33 mouse cellular contexts compared by ENCODE assay signal in genomic region chr1:172653900-172654299, GRCm38 (mm10). TPM values are rescaled to one million over a fixed set of nuclear protein-coding genes. Genes with fewer than 3 reads are reported as not detected.
DNase-seq lines count a peak whose midpoint lies in the region; ATAC-seq and TF ChIP-seq lines count a peak whose summit lies in the region.
"Had no signal": no experiment of that assay in that cellular context is flagged by ENCODE, and none has a peak within 500 bp of the region (broad histone marks: within the 10 kb centered on the region; RNA-seq: fewer than 3 reads in every experiment).

No protein-coding gene starts in this region.

- H3K4me1 ChIP-seq in midbrain, embryonic 11.5 days (ENCODE audit: control insufficient read depth, insufficient read depth, low read length): no peaks in the 10 kb centered on the region
- H3K4me1 ChIP-seq in midbrain, embryonic 15.5 days: no peaks in the 10 kb centered on the region
- no peaks in the 10 kb centered on the region for H3K4me1 ChIP-seq in limb, embryonic 15.5 days
- H3K4me1 ChIP-seq in forebrain, postnatal 0 days (ENCODE audit: insufficient read depth): no peaks in the 10 kb centered on the region
- H3K4me1 ChIP-seq: forebrain, embryonic 10.5 days; forebrain, embryonic 13.5 days; hindbrain, embryonic 12.5 days; hindbrain, embryonic 15.5 days; intestine, embryonic 15.5 days had no signal

- H3K36me3 ChIP-seq in midbrain, embryonic 11.5 days (ENCODE audit: control insufficient read depth, insufficient read depth, low read length): no peaks in the 10 kb centered on the region
- no peaks in the 10 kb centered on the region for H3K36me3 ChIP-seq in midbrain, embryonic 15.5 days (replicated peaks)
- H3K36me3 ChIP-seq in limb, embryonic 15.5 days: no peaks in the 10 kb centered on the region
- H3K36me3 ChIP-seq in forebrain, postnatal 0 days (ENCODE audit: insufficient read depth): no peaks in the 10 kb centered on the region
- H3K36me3 ChIP-seq: forebrain, embryonic 10.5 days; heart, embryonic 10.5 days; heart, embryonic 13.5 days; hindbrain, embryonic 12.5 days; hindbrain, embryonic 15.5 days; intestine, embryonic 15.5 days had no signal

- no peaks in the 10 kb centered on the region for H3K9me3 ChIP-seq in midbrain, embryonic 11.5 days (ENCODE audit: control insufficient read depth, low read length)
- no peaks in the 10 kb centered on the region for H3K9me3 ChIP-seq in midbrain, embryonic 15.5 days
- H3K9me3 ChIP-seq in limb, embryonic 15.5 days: no peaks in the 10 kb centered on the region
- no peaks in the 10 kb centered on the region for H3K9me3 ChIP-seq in forebrain, postnatal 0 days (ENCODE audit: low read length)
- H3K9me3 ChIP-seq: forebrain, embryonic 10.5 days; forebrain, embryonic 13.5 days; heart, embryonic 10.5 days; heart, embryonic 13.5 days; hindbrain, embryonic 12.5 days; hindbrain, embryonic 15.5 days; intestine, embryonic 15.5 days had no signal

- H3K9ac ChIP-seq in midbrain, embryonic 11.5 days (ENCODE audit: low read length): no peak overlapping the region
- H3K9ac ChIP-seq in midbrain, embryonic 15.5 days: no peak overlapping the region
- no peak overlapping the region for H3K9ac ChIP-seq in limb, embryonic 15.5 days
- H3K9ac ChIP-seq in forebrain, postnatal 0 days: no peak overlapping the region
- H3K9ac ChIP-seq: forebrain, embryonic 13.5 days; heart, embryonic 13.5 days; hindbrain, embryonic 12.5 days; hindbrain, embryonic 15.5 days; intestine, embryonic 15.5 days had no signal

- no peak overlapping the region for H3K4me3 ChIP-seq in midbrain, embryonic 11.5 days (ENCODE audit: low read depth, low read length)
- no peak overlapping the region for H3K4me3 ChIP-seq in midbrain, embryonic 15.5 days
- H3K4me3 ChIP-seq in limb, embryonic 15.5 days: no peak overlapping the region
- no peak overlapping the region for H3K4me3 ChIP-seq in forebrain, postnatal 0 days (ENCODE audit: low read depth, low read length)
- H3K4me3 ChIP-seq: forebrain, embryonic 10.5 days; forebrain, embryonic 13.5 days; gastrocnemius, adult 2 months; heart, embryonic 10.5 days; heart, embryonic 13.5 days; hindbrain, embryonic 12.5 days; hindbrain, embryonic 15.5 days; intestine, embryonic 15.5 days had no signal

- TF ChIP-seq CTCF in forebrain, postnatal 0 days (IDR thresholded peaks at IDR 0.05; ENCODE audit: low read depth): no peak

- no peak for ATAC-seq in midbrain, embryonic 11.5 days (ENCODE audit: low FRiP score)
- ATAC-seq in midbrain, embryonic 15.5 days (replicated peaks): no peak
- 0 out of 2 replicates have a peak, but pooled peaks have one; percentile 10 for ATAC-seq in granulocyte monocyte progenitor cell, adult 5-6 weeks (replicated peaks; ENCODE audit: poor library complexity, severe bottlenecking)
- peak; percentile 42; the same call in 1 of the 2 replicates for ATAC-seq in limb, embryonic 15.5 days (ENCODE audit: insufficient number of reproducible peaks, low FRiP score, low TSS enrichment, low read depth)
- ATAC-seq in forebrain, postnatal 0 days: no peak
- ATAC-seq: activated CD4-positive, CD25-positive, alpha-beta regulatory T cell, adult 4 months; forebrain, embryonic 13.5 days; forebrain, embryonic 16.5 days; intestine, embryonic 15.5 days had no signal

- no peaks in the 10 kb centered on the region for H3K27me3 ChIP-seq in midbrain, embryonic 11.5 days (ENCODE audit: control insufficient read depth, insufficient read depth, low read length)
- H3K27me3 ChIP-seq in midbrain, embryonic 15.5 days (replicated peaks): no peaks in the 10 kb centered on the region
- no peaks in the 10 kb centered on the region for H3K27me3 ChIP-seq in limb, embryonic 15.5 days
- H3K27me3 ChIP-seq in forebrain, postnatal 0 days (ENCODE audit: insufficient read depth, low read length): no peaks in the 10 kb centered on the region
- H3K27me3 ChIP-seq: forebrain, embryonic 13.5 days; heart, embryonic 13.5 days; hindbrain, embryonic 12.5 days; hindbrain, embryonic 15.5 days; intestine, embryonic 15.5 days had no signal

- 85% methylated on average over 6 of the region's 6 CpGs for WGBS in midbrain, embryonic 11.5 days
- WGBS in midbrain, embryonic 15.5 days: 78% methylated on average over 6 of the region's 6 CpGs
- 54% methylated on average over 6 of the region's 6 CpGs for WGBS in limb, embryonic 15.5 days
- 68% methylated on average over 6 of the region's 6 CpGs for WGBS in forebrain, postnatal 0 days

- H3K4me2 ChIP-seq in midbrain, embryonic 11.5 days: no peak overlapping the region
- H3K4me2 ChIP-seq in midbrain, embryonic 15.5 days: no peak overlapping the region
- H3K4me2 ChIP-seq in limb, embryonic 15.5 days: no peak overlapping the region
- H3K4me2 ChIP-seq in forebrain, postnatal 0 days (ENCODE audit: low read depth): no peak overlapping the region
- H3K4me2 ChIP-seq: forebrain, embryonic 13.5 days; heart, embryonic 13.5 days; hindbrain, embryonic 12.5 days; hindbrain, embryonic 15.5 days; intestine, embryonic 15.5 days had no signal

- peak; percentile 53 for DNase-seq in midbrain, embryonic 11.5 days (ENCODE audit: low spot score, missing footprints)
- no peak for DNase-seq in right cerebral cortex, postnatal 4 days
- no peak for DNase-seq in adrenal gland, postnatal 36 days
- DNase-seq in forebrain, postnatal 0 days: no peak
- DNase-seq: adrenal gland, adult 8-10 months; adrenal gland, postnatal 25 days; cerebellum, adult 2 months; cerebellum, adult 9-11 months; cerebellum, postnatal 25 days; gastrocnemius, adult 2 months; gastrocnemius, postnatal 14 days; heart, adult 18-20 months; heart, postnatal 10 days; heart, postnatal 36 days; kidney, adult 11 months had no signal

- no peak overlapping the region for H3K27ac ChIP-seq in midbrain, embryonic 11.5 days (ENCODE audit: low read depth, low read length)
- no peak overlapping the region for H3K27ac ChIP-seq in midbrain, embryonic 15.5 days
- no peak overlapping the region for H3K27ac ChIP-seq in limb, embryonic 15.5 days
- H3K27ac ChIP-seq in forebrain, postnatal 0 days (ENCODE audit: low read depth, low read length): no peak overlapping the region
- H3K27ac ChIP-seq: forebrain, embryonic 10.5 days; forebrain, embryonic 13.5 days; gastrocnemius, adult 2 months; heart, embryonic 10.5 days; heart, embryonic 13.5 days; hindbrain, embryonic 12.5 days; hindbrain, embryonic 15.5 days; intestine, embryonic 15.5 days had no signal

RNA-seq across cellular contexts. Expression of gene Dusp23, which starts 21.1 kb away (rescaled TPM):
- polyA plus RNA-seq in midbrain, embryonic 11.5 days (2014; fragmentation: Nextera tagmentation; extraction: Ambion mirVana): 6.5 and 7.4 TPM in 2 replicates
- polyA plus RNA-seq in midbrain, embryonic 15.5 days (2015; fragmentation: Nextera tagmentation; extraction: Ambion mirVana): 6.4 and 6.8 TPM in 2 replicates
- 18.2 and 22.6 TPM in 2 replicates for total RNA-seq in granulocyte monocyte progenitor cell, adult 5-6 weeks (2014; fragmentation: Nextera tagmentation)
- total RNA-seq in granulocyte monocyte progenitor cell, adult 5-6 weeks (2017): 2.6 and 2.9 TPM in 2 replicates
- polyA plus RNA-seq in limb, embryonic 15.5 days (2015; fragmentation: Nextera tagmentation; extraction: Ambion mirVana): 11.0 and 12.9 TPM in 2 replicates
- total RNA-seq in adrenal gland, postnatal 36 days (2021): 1 to 10 TPM; 7.1 to 7.7 TPM
- total RNA-seq in forebrain, postnatal 0 days (2014; rRNA removed): 1.9 and 3.0 TPM in 2 replicates
- 8.0 and 8.9 TPM in 2 replicates for polyA plus RNA-seq in forebrain, postnatal 0 days (2015; fragmentation: Nextera tagmentation; extraction: Ambion mirVana)

RNA-seq across cellular contexts. Expression of gene Crp, which starts 44.0 kb away (rescaled TPM):
- polyA plus RNA-seq in midbrain, embryonic 11.5 days (2014; fragmentation: Nextera tagmentation; extraction: Ambion mirVana): not detected in 2 replicates
- 0.13 TPM in 1 of 2 replicates, not detected in the other for polyA plus RNA-seq in midbrain, embryonic 15.5 days (2015; fragmentation: Nextera tagmentation; extraction: Ambion mirVana)
- not detected in 2 replicates for total RNA-seq in granulocyte monocyte progenitor cell, adult 5-6 weeks (2014; fragmentation: Nextera tagmentation)
- total RNA-seq in granulocyte monocyte progenitor cell, adult 5-6 weeks (2017): not detected in 2 replicates
- 0.19 TPM in 1 of 2 replicates, not detected in the other for polyA plus RNA-seq in limb, embryonic 15.5 days (2015; fragmentation: Nextera tagmentation; extraction: Ambion mirVana)
- under 1 TPM in 1 of 2 experiments, not detected in 1; 0.40 TPM for total RNA-seq in adrenal gland, postnatal 36 days (2021)
- 0.19 TPM in 1 of 2 replicates, not detected in the other for total RNA-seq in forebrain, postnatal 0 days (2014; rRNA removed)
- not detected in 2 replicates for polyA plus RNA-seq in forebrain, postnatal 0 days (2015; fragmentation: Nextera tagmentation; extraction: Ambion mirVana)
- total RNA-seq: adrenal gland, postnatal 25 days; ES-E14; gastrocnemius, postnatal 14 days; heart, postnatal 10 days; heart, postnatal 36 days had no signal
- polyA plus RNA-seq: activated CD4-positive, CD25-positive, alpha-beta regulatory T cell, adult 4 months; cerebellum, adult 2 months; cortical plate, adult 2 months; embryonic facial prominence, embryonic 11.5 days; embryonic facial prominence, embryonic 14.5 days; forebrain, embryonic 10.5 days; forebrain, embryonic 13.5 days; forebrain, embryonic 16.5 days; frontal cortex, adult 2 months; hindbrain, embryonic 12.5 days had no signal

RNA-seq across cellular contexts. Expression of gene Fcrl6, which starts 51.5 kb away (rescaled TPM):
- 0.12 and 0.20 TPM in 2 replicates for polyA plus RNA-seq in midbrain, embryonic 11.5 days (2014; fragmentation: Nextera tagmentation; extraction: Ambion mirVana)
- 0.17 and 0.19 TPM in 2 replicates for polyA plus RNA-seq in midbrain, embryonic 15.5 days (2015; fragmentation: Nextera tagmentation; extraction: Ambion mirVana)
- not detected in 2 replicates for total RNA-seq in granulocyte monocyte progenitor cell, adult 5-6 weeks (2014; fragmentation: Nextera tagmentation)
- total RNA-seq in granulocyte monocyte progenitor cell, adult 5-6 weeks (2017): not detected in 2 replicates
- 0.27 and 0.52 TPM in 2 replicates for polyA plus RNA-seq in limb, embryonic 15.5 days (2015; fragmentation: Nextera tagmentation; extraction: Ambion mirVana)
- not detected for total RNA-seq in adrenal gland, postnatal 36 days (2021)
- total RNA-seq in forebrain, postnatal 0 days (2014; rRNA removed): not detected in 2 replicates
- polyA plus RNA-seq in forebrain, postnatal 0 days (2015; fragmentation: Nextera tagmentation; extraction: Ambion mirVana): 0.18 TPM in 1 of 2 replicates, not detected in the other
- total RNA-seq: adrenal gland, adult 8-10 months; adrenal gland, postnatal 25 days; ES-E14; gastrocnemius, adult 2 months; gastrocnemius, postnatal 14 days; gastrocnemius, postnatal 4 days; heart, adult 18-20 months; heart, postnatal 10 days; heart, postnatal 36 days had no signal
- polyA plus RNA-seq: activated CD4-positive, CD25-positive, alpha-beta regulatory T cell, adult 4 months; cortical plate, adult 2 months; forebrain, embryonic 13.5 days; forebrain, embryonic 16.5 days; heart, embryonic 10.5 days; heart, embryonic 13.5 days; intestine, embryonic 15.5 days had no signal

Comparison
In these comparisons a context has a peak if more than half of its experiments do, and no peak if none do; other contexts are left out.
1. ATAC-seq: peak in granulocyte monocyte progenitor cell, adult 5-6 weeks (single experiment) and limb, embryonic 15.5 days (single experiment); none in midbrain, embryonic 11.5 days (single experiment), midbrain, embryonic 15.5 days (single experiment) and forebrain, postnatal 0 days (single experiment).